Mouse (Mus musculus): Measurements from ENCODE around the gene Zfp541. TPM values are rescaled to one million over a fixed set of nuclear protein-coding genes. Genes with fewer than 3 reads are reported as not detected.
A peak's percentile ranks its signal among the peaks of the same experiment; 100 is the strongest.

Zfp541 gene
- total RNA-seq, 4 experiments from 2014 or later: 0.10 to 0.28 (median 0.12) TPM; not detected in 1

- no peak for DNase-seq
Observed at GRCm38 (mm10) chr7:16128899-16129298, 67.3 kb downstream of the Zfp541 start.

GRCm38 (mm10) chr7:16129421-16129845 lies 67.8 kb downstream of the Zfp541 start, which contains the start of gene Slc8a2:
TSS of gene Slc8a2 (plus strand) at chr7:16129826.
- DNase-seq: peak; percentile 55

GRCm38 (mm10) chr7:16129846-16130691 lies 68.5 kb downstream of the Zfp541 start:
- DNase-seq: no peak

GRCm38 (mm10) chr7:16130956-16131634 lies 69.5 kb downstream of the Zfp541 start:
- DNase-seq: no peak

- no peak for DNase-seq
Observed at GRCm38 (mm10) chr7:16132161-16132581, 70.6 kb downstream of the Zfp541 start.

- DNase-seq: no peak
Observed at GRCm38 (mm10) chr7:16132926-16133325, 71.3 kb downstream of the Zfp541 start.

GRCm38 (mm10) chr7:16133691-16134090 lies 72.1 kb downstream of the Zfp541 start:
- DNase-seq: no peak

GRCm38 (mm10) chr7:16134951-16135392 lies 73.4 kb downstream of the Zfp541 start:
- DNase-seq: no peak

Other genes with a start within 250 kb of the Zfp541 start
- gene Obox6, start 222.1 kb upstream of the Zfp541 start, total RNA-seq (2022): not detected
- not detected for gene Crx, start 181.8 kb upstream of the Zfp541 start, total RNA-seq (2022)
- not detected for gene Crxos, start 179.2 kb upstream of the Zfp541 start, total RNA-seq (2022)
- 100 to 1,000 TPM; 169 to 222 (median 210) TPM for gene Selenow, start 139.4 kb upstream of the Zfp541 start, total RNA-seq (2022)
- gene Nop53, start 115.7 kb upstream of the Zfp541 start, total RNA-seq (2022): 100 to 1,000 TPM; 175 to 199 (median 191) TPM
- gene Ehd2, start 94.2 kb upstream of the Zfp541 start, total RNA-seq (2022): 10 to 100 TPM; 23.3 to 100.0 (median 41.1) TPM
- gene Bicra, start 13.9 kb upstream of the Zfp541 start, total RNA-seq (2022): 10 to 100 TPM in 3 of 4 experiments, 1 to 10 TPM in 1; 7.2 to 16.9 (median 10.6) TPM
- 100 to 1,000 TPM; 175 to 194 (median 175) TPM for gene Napa, start 36.6 kb downstream of the Zfp541 start, total RNA-seq (2022)
- 10 to 100 TPM; 19.6 to 35.1 (median 30.2) TPM for gene Kptn, start 58.1 kb downstream of the Zfp541 start, total RNA-seq (2022)
- 1 to 10 TPM; 2.8 to 5.5 (median 4.1) TPM for gene Slc8a2, start 68.0 kb downstream of the Zfp541 start, total RNA-seq (2022)
- gene Meis3, start 113.3 kb downstream of the Zfp541 start, total RNA-seq (2022): 10 to 100 TPM; 11.5 to 27.5 (median 19.7) TPM
- 10 to 100 TPM; 13.7 to 20.3 (median 16.9) TPM for gene Dhx34, start 160.2 kb downstream of the Zfp541 start, total RNA-seq (2022)
- 1 to 10 TPM in 1 of 4 experiments, under 1 TPM in 3; 0.41 to 1.0 (median 0.75) TPM for gene C5ar2, start 182.3 kb downstream of the Zfp541 start, total RNA-seq (2022)
- gene C5ar1, start 197.7 kb downstream of the Zfp541 start, total RNA-seq (2022): 1 to 10 TPM; 5.4 to 9.8 (median 8.4) TPM
- 10 to 100 TPM; 21.9 to 37.5 (median 28.8) TPM for gene Inafm1, start 211.8 kb downstream of the Zfp541 start, total RNA-seq (2022)
- gene Ccdc9, start 225.0 kb downstream of the Zfp541 start, total RNA-seq (2022): 100 to 1,000 TPM in 1 of 4 experiments, 10 to 100 TPM in 3; 48.7 to 119 (median 89.2) TPM
- gene Bbc3, start 246.6 kb downstream of the Zfp541 start, total RNA-seq (2022): 10 to 100 TPM in 1 of 4 experiments, 1 to 10 TPM in 3; 4.3 to 10.1 (median 5.2) TPM